Mouse (Mus musculus) MEL (cell line): ENCODE results near the gene Ccdc17. TPM values are rescaled to one million over a fixed set of nuclear protein-coding genes. Genes with fewer than 3 reads are reported as not detected.

Experiments used
- DNase-seq: peaks from one replicate; pipeline ENCODE4 v3.0.0; 2011; ENCODE audit warnings: low read depth, low spot score
- H3K27ac ChIP-seq: 2 replicates; pipeline ENCODE4 v1.5.1; 2012; ENCODE audit warnings: low read depth, mild to moderate bottlenecking, control low read depth, low read length, moderate library complexity; ENCODE audit not compliant: control insufficient read depth
- H3K27me3 ChIP-seq, 2 experiments: fragments of 150-350 bp in 1 of 2; sonication (generic) in 1 of 2; 2 replicates each; pipeline ENCODE4 v1.6.1; 2012; ENCODE audit warnings: low read length in 2 of 2, mild to moderate bottlenecking in 2 of 2, improper control_type of control experiment in 1 of 2, moderate library complexity in 1 of 2; ENCODE audit not compliant: insufficient read depth in 2 of 2, control insufficient read depth in 1 of 2
- H3K36me3 ChIP-seq, 2 experiments: 2 replicates each; pipeline ENCODE4 v1.6.1; 2012 to 2014; ENCODE audit warnings: low read length in 2 of 2, improper control_type of control experiment in 1 of 2, inconsistent platforms in 1 of 2, mild to moderate bottlenecking in 1 of 2; ENCODE audit not compliant: insufficient read depth in 2 of 2, control insufficient read depth in 1 of 2
- H3K4me1 ChIP-seq, 2 experiments: fragments of 150-350 bp in 1 of 2; sonication (generic) in 1 of 2; 2 replicates each; pipeline ENCODE4 v1.6.1; 2012; ENCODE audit warnings: low read length in 2 of 2, improper control_type of control experiment in 1 of 2, mild to moderate bottlenecking in 1 of 2; ENCODE audit not compliant: insufficient read depth in 2 of 2, control insufficient read depth in 1 of 2
- H3K4me3 ChIP-seq, 2 experiments: fragments of 150-350 bp in 1 of 2; sonication (generic) in 1 of 2; 2 replicates each; pipeline ENCODE4 v1.5.1; 2012; ENCODE audit warnings: low read depth in 2 of 2, low read length in 2 of 2, mild to moderate bottlenecking in 2 of 2, moderate library complexity in 2 of 2, control low read depth in 1 of 2, improper control_type of control experiment in 1 of 2; ENCODE audit not compliant: control insufficient read depth in 1 of 2, insufficient read depth in 1 of 2
- H3K79me2 ChIP-seq: 2 replicates; pipeline ENCODE4 v1.6.1; 2012; ENCODE audit warnings: mild to moderate bottlenecking, low read length, moderate library complexity; ENCODE audit not compliant: control insufficient read depth, poor library complexity, insufficient read depth
- H3K9ac ChIP-seq: 2 replicates; pipeline ENCODE4 v1.6.1; 2012; ENCODE audit warnings: low read depth, mild to moderate bottlenecking, control low read depth, low read length, moderate library complexity; ENCODE audit not compliant: control insufficient read depth, poor library complexity, severe bottlenecking
- H3K9me3 ChIP-seq: fragments of 150-350 bp; sonication (generic); replicated peaks from 2 replicates; pipeline ENCODE4 v1.6.1; 2012; ENCODE audit warnings: mild to moderate bottlenecking, low read length, improper control_type of control experiment, moderate library complexity; ENCODE audit not compliant: insufficient read depth
- BHLHE40 ChIP-seq: IDR thresholded peaks from 2 replicates; pipeline ENCODE4 v1.6.1; 2012; ENCODE audit warnings: low read depth, mild to moderate bottlenecking, inconsistent platforms, low read length, improper control_type of control experiment, borderline replicate concordance
- CHD1 ChIP-seq: IDR thresholded peaks from 2 replicates; pipeline ENCODE4 v1.6.1; 2012; ENCODE audit warnings: low read depth, mild to moderate bottlenecking, inconsistent platforms, low read length, improper control_type of control experiment
- CHD2 ChIP-seq: IDR thresholded peaks from 2 replicates; pipeline ENCODE4 v1.6.1; 2011; ENCODE audit warnings: low read length, improper control_type of control experiment
- CTCF ChIP-seq, 3 experiments: IDR thresholded peaks in 2 of 3; conservative IDR thresholded peaks in 1 of 3; 2 replicates each; pipeline ENCODE4 v1.5.1; 2011 to 2012; ENCODE audit warnings: low read length in 3 of 3, low read depth in 2 of 3, mild to moderate bottlenecking in 2 of 3, improper control_type of control experiment in 1 of 3, inconsistent platforms in 1 of 3, mixed read lengths in 1 of 3, moderate library complexity in 1 of 3; ENCODE audit not compliant: control insufficient read depth in 1 of 3, insufficient read depth in 1 of 3, poor library complexity in 1 of 3, severe bottlenecking in 1 of 3
- E2F4 ChIP-seq: IDR thresholded peaks from 2 replicates; pipeline ENCODE4 v1.6.1; 2011; ENCODE audit warnings: low read depth, low read length, improper control_type of control experiment, borderline replicate concordance
- ELF1 ChIP-seq: IDR thresholded peaks from 2 replicates; pipeline ENCODE4 v1.6.1; 2014; ENCODE audit warnings: low read depth, mild to moderate bottlenecking, inconsistent platforms, low read length, improper control_type of control experiment, moderate library complexity
- ETS1 ChIP-seq: IDR thresholded peaks from 2 replicates; pipeline ENCODE4 v1.6.1; 2012; ENCODE audit warnings: low read depth, mild to moderate bottlenecking, inconsistent platforms, low read length, improper control_type of control experiment, moderate library complexity
- GABPA ChIP-seq: IDR thresholded peaks from 2 replicates; pipeline ENCODE4 v1.6.1; 2012; ENCODE audit warnings: low read depth, mild to moderate bottlenecking, inconsistent platforms, low read length, improper control_type of control experiment, moderate library complexity
- GATA1 ChIP-seq: IDR thresholded peaks from 2 replicates; pipeline ENCODE4 v1.6.1; 2011; ENCODE audit warnings: low read depth, low read length, improper control_type of control experiment
- HCFC1 ChIP-seq: IDR thresholded peaks from 2 replicates; pipeline ENCODE4 v1.6.1; 2012; ENCODE audit warnings: low read depth, mild to moderate bottlenecking, inconsistent platforms, low read length, improper control_type of control experiment, moderate library complexity
- JUND ChIP-seq: IDR thresholded peaks from 2 replicates; pipeline ENCODE4 v1.6.1; 2011; ENCODE audit warnings: low read depth, mild to moderate bottlenecking, improper control_type of control experiment, low read length
- KAT2A ChIP-seq: conservative IDR thresholded peaks from 2 replicates; pipeline ENCODE4 v1.6.1; 2012; ENCODE audit warnings: low read depth, low read length, improper control_type of control experiment, inconsistent platforms
- MAX ChIP-seq: IDR thresholded peaks from 2 replicates; pipeline ENCODE4 v1.6.1; 2011; ENCODE audit warnings: low read length, improper control_type of control experiment
- MAZ ChIP-seq: IDR thresholded peaks from 2 replicates; pipeline ENCODE4 v1.6.1; 2012; ENCODE audit warnings: low read depth, mild to moderate bottlenecking, inconsistent platforms, low read length, improper control_type of control experiment
- MXI1 ChIP-seq: IDR thresholded peaks from 2 replicates; pipeline ENCODE4 v1.6.1; 2011; ENCODE audit warnings: mild to moderate bottlenecking, low read depth, low read length, improper control_type of control experiment
- NELFE ChIP-seq: IDR thresholded peaks from 2 replicates; pipeline ENCODE4 v1.6.1; 2011; ENCODE audit warnings: low read depth, low read length, improper control_type of control experiment
- NRF1 ChIP-seq: IDR thresholded peaks from 2 replicates; pipeline ENCODE4 v1.6.1; 2014; ENCODE audit warnings: low read depth, mild to moderate bottlenecking, inconsistent platforms, low read length, improper control_type of control experiment, moderate library complexity; ENCODE audit not compliant: poor library complexity, insufficient read depth, severe bottlenecking
- POLR2A ChIP-seq, 2 experiments: IDR thresholded peaks; 2 replicates each; pipeline ENCODE4 v1.6.1; 2011 to 2012; ENCODE audit warnings: low read length in 2 of 2, mild to moderate bottlenecking in 2 of 2, control low read depth in 1 of 2, improper control_type of control experiment in 1 of 2, low read depth in 1 of 2, moderate library complexity in 1 of 2; ENCODE audit not compliant: control insufficient read depth in 1 of 2, insufficient read depth in 1 of 2, poor library complexity in 1 of 2
- POLR2AphosphoS2 ChIP-seq: IDR thresholded peaks from 2 replicates; pipeline ENCODE4 v1.6.1; 2011; ENCODE audit warnings: low read length, improper control_type of control experiment
- POLR2AphosphoS5 ChIP-seq: IDR thresholded peaks from 2 replicates; pipeline ENCODE4 v1.6.1; 2012; ENCODE audit warnings: low read depth, borderline replicate concordance, mild to moderate bottlenecking, inconsistent platforms, low read length, moderate library complexity, mixed read lengths
- RAD21 ChIP-seq: IDR thresholded peaks from 2 replicates; pipeline ENCODE4 v1.6.1; 2011; ENCODE audit warnings: mild to moderate bottlenecking, low read depth, low read length, improper control_type of control experiment
- RCOR1 ChIP-seq: IDR thresholded peaks from 2 replicates; pipeline ENCODE4 v1.6.1; 2012; ENCODE audit warnings: low read depth, mild to moderate bottlenecking, inconsistent platforms, low read length, improper control_type of control experiment
- SMC3 ChIP-seq: IDR thresholded peaks from 2 replicates; pipeline ENCODE4 v1.6.1; 2011; ENCODE audit warnings: low read depth, low read length, improper control_type of control experiment
- TAL1 ChIP-seq: IDR thresholded peaks from 2 replicates; pipeline ENCODE4 v1.6.1; 2012; ENCODE audit warnings: mild to moderate bottlenecking, inconsistent platforms, low read length, moderate library complexity, mixed read lengths
- TBP ChIP-seq: IDR thresholded peaks from 2 replicates; pipeline ENCODE4 v1.8.0; 2011; ENCODE audit warnings: low read depth, low read length, improper control_type of control experiment
- TCF12 ChIP-seq: IDR thresholded peaks from 2 replicates; pipeline ENCODE4 v1.6.1; 2014; ENCODE audit warnings: low read depth, mild to moderate bottlenecking, inconsistent platforms, low read length, improper control_type of control experiment, moderate library complexity
- USF1 ChIP-seq: IDR thresholded peaks from 2 replicates; pipeline ENCODE4 v1.6.1; 2014; ENCODE audit warnings: low read depth, mild to moderate bottlenecking, inconsistent platforms, low read length, improper control_type of control experiment, moderate library complexity
- ZC3H11A ChIP-seq: IDR thresholded peaks from 2 replicates; pipeline ENCODE4 v1.6.1; 2012; ENCODE audit warnings: low read depth, mild to moderate bottlenecking, inconsistent platforms, low read length, improper control_type of control experiment
- ZKSCAN1 ChIP-seq: IDR thresholded peaks from 2 replicates; pipeline ENCODE4 v1.6.1; 2012; ENCODE audit warnings: low read depth, mild to moderate bottlenecking, inconsistent platforms, low read length, improper control_type of control experiment, moderate library complexity
- ZMIZ1 ChIP-seq: IDR thresholded peaks from 2 replicates; pipeline ENCODE4 v1.6.1; 2012; ENCODE audit warnings: low read depth, mild to moderate bottlenecking, inconsistent platforms, low read length, improper control_type of control experiment, moderate library complexity
- ZNF384 ChIP-seq: IDR thresholded peaks from 2 replicates; pipeline ENCODE4 v1.6.1; 2012; ENCODE audit warnings: low read depth, mild to moderate bottlenecking, inconsistent platforms, low read length, improper control_type of control experiment
- polyA plus RNA-seq, 2 experiments: library from polyadenylated mRNA; stranded (reverse) in 1 of 2; unstranded in 1 of 2; fragments of >175 nt in 1 of 2; fragments of >200 nt in 1 of 2; gene quantifications; 2 replicates each; pipeline versions ENCODE4 v1.2.1 to v1.2.4; 2012; ENCODE audit warnings: low replicate concordance in 2 of 2, low read depth in 1 of 2; ENCODE audit not compliant: insufficient read length in 2 of 2, insufficient read depth in 1 of 2, missing spikeins in 1 of 2
- total RNA-seq: library from RNA; depleted of rRNA; stranded (reverse); fragments of 300-350 nt; gene quantifications from 2 replicates; pipeline ENCODE4 v1.2.3, GENCODE M21; 2012

The Ccdc17 gene
- total and polyA plus RNA-seq, 3 experiments, result 1.2 to 1.5 TPM; not detected in 1

- peak; percentile 93 for TF ChIP-seq ELF1
- no peak; the same call in 1 of the 2 replicates for TF ChIP-seq KAT2A
- TF ChIP-seq HCFC1, result peak; percentile 94
- TF ChIP-seq MXI1, result peak; percentile 87; the same call in 1 of the 2 replicates
- TF ChIP-seq RCOR1, result no peak
- no peak for TF ChIP-seq CTCF (IDR thresholded peaks at IDR 0.05 in 2 of 3, conservative IDR thresholded peaks at IDR 0.05 in 1 of 3; ENCODE audit: control insufficient read depth in 1 of 3, insufficient read depth in 1 of 3, low read depth in 2 of 3, low read length in 3 of 3, poor library complexity in 1 of 3, severe bottlenecking in 1 of 3)
- TF ChIP-seq TAL1, result no peak
- peak; percentile 63 to 92; a peak in 3 of 4 replicates for TF ChIP-seq POLR2A (IDR thresholded peaks at IDR 0.05; ENCODE audit: control insufficient read depth in 1 of 2, insufficient read depth in 1 of 2, low read depth in 1 of 2, low read length in 2 of 2, poor library complexity in 1 of 2)
- TF ChIP-seq ZC3H11A, result no peak
- no peak for TF ChIP-seq BHLHE40
- TF ChIP-seq USF1, result peak; percentile 6; the same call in 1 of the 2 replicates
- peak; percentile 88 for TF ChIP-seq NELFE
Measured at GRCm38 (mm10) chr4:116555413-116556300, 40.8 kb upstream of the Ccdc17 start, which contains the start of gene Tmem69 (continued).

- Histone ChIP-seq H3K4me1 (0 out of 4 replicates have a peak, but pooled peaks cover 0 to 2% of the 10 kb centered on the region in 2 experiments), H3K9ac (peak overlapping the region; percentile 98), H3K4me3 (peak overlapping the region; percentile 73 to 75), H3K79me2 (peaks cover 43% of the 10 kb centered on the region), H3K9me3 (no peaks in the 10 kb centered on the region), H3K36me3 (peaks cover 0 to 23% of the 10 kb centered on the region in 2 experiments; a peak in 2 of 4 replicates), H3K27ac (peak overlapping the region; percentile 99), H3K27me3 (no peaks in the 10 kb centered on the region)
- DNase-seq, result peak; percentile 97
- TF ChIP-seq ETS1 (peak; percentile 9; the same call in 1 of the 2 replicates), MAX (peak; percentile 9; the same call in 1 of the 2 replicates), KAT2A (peak; percentile 86), CHD1 (no peak), NELFE (peak; percentile 83), CHD2 (no peak), TCF12 (peak; percentile 54), ZNF384 (no peak), RCOR1 (no peak), GABPA (no peak), SMC3 (no peak), HCFC1 (peak; percentile 95), POLR2AphosphoS5 (0 out of 2 replicates have a peak, but pooled peaks have one; percentile 13), GATA1 (no peak), MAZ (no peak), NRF1 (peak; percentile 95), RAD21 (no peak), TBP (peak; percentile 79), TAL1 (no peak), E2F4 (no peak), ZKSCAN1 (no peak), ZC3H11A (no peak), POLR2AphosphoS2 (peak; percentile 78; the same call in 1 of the 2 replicates), ZMIZ1 (peak; percentile 65), JUND (no peak), POLR2A (IDR thresholded peaks at IDR 0.05; ENCODE audit: control insufficient read depth in 1 of 2, insufficient read depth in 1 of 2, low read depth in 1 of 2, low read length in 2 of 2, poor library complexity in 1 of 2) (peak in 1 of 2 experiments; percentile 94; a peak in 2 of 4 replicates)
Measured at GRCm38 (mm10) chr4:116556561-116557305, 39.7 kb upstream of the Ccdc17 start.
